Mouse (Mus musculus) ES-E14 (cell line): ENCODE measurements around the gene Tmem123. TPM values are rescaled to one million over a fixed set of nuclear protein-coding genes. Genes with fewer than 3 reads are reported as not detected.
A peak's percentile ranks its signal among the peaks of the same experiment; 100 is the strongest.

Source experiments
- DNase-seq: peaks from one replicate; pipeline ENCODE4 v3.0.0-alpha.2; 2013; ENCODE audit warnings: low read depth, low spot score
- H3K27ac ChIP-seq: 2 replicates; pipeline ENCODE4 v1.5.1; 2012; ENCODE audit warnings: low read depth, mild to moderate bottlenecking, low read length, moderate library complexity, mixed read lengths; ENCODE audit not compliant: poor library complexity, insufficient read depth, severe bottlenecking
- H3K36me3 ChIP-seq: 2 replicates; pipeline ENCODE4 v1.6.1; 2012; ENCODE audit warnings: mild to moderate bottlenecking, low read length, moderate library complexity, mixed read lengths; ENCODE audit not compliant: control insufficient read depth, poor library complexity, insufficient read depth, severe bottlenecking
- H3K4me1 ChIP-seq, 2 experiments: fragments of 150-350 bp in 1 of 2; sonication (generic) in 1 of 2; 2 replicates each; pipeline ENCODE4 v1.6.1; 2012; ENCODE audit warnings: low read length in 2 of 2, mild to moderate bottlenecking in 1 of 2, mixed read lengths in 1 of 2; ENCODE audit not compliant: control insufficient read depth in 2 of 2, insufficient read depth in 2 of 2, poor library complexity in 1 of 2
- H3K4me3 ChIP-seq, 2 experiments: fragments of 150-350 bp in 1 of 2; sonication (generic) in 1 of 2; 2 replicates each; pipeline ENCODE4 v1.5.1; 2012; ENCODE audit warnings: low read length in 2 of 2, low read depth in 1 of 2, mild to moderate bottlenecking in 1 of 2, mixed read lengths in 1 of 2; ENCODE audit not compliant: insufficient read depth in 1 of 2, poor library complexity in 1 of 2, severe bottlenecking in 1 of 2
- H3K9ac ChIP-seq: 2 replicates; pipeline ENCODE4 v1.6.1; 2012; ENCODE audit warnings: low read depth, mild to moderate bottlenecking, low read length, mixed read lengths; ENCODE audit not compliant: poor library complexity, insufficient read depth, severe bottlenecking
- H3K9me3 ChIP-seq: fragments of 150-350 bp; sonication (generic); 2 replicates; pipeline ENCODE4 v1.6.1; 2012; ENCODE audit warnings: low read depth, mild to moderate bottlenecking, low read length; ENCODE audit not compliant: control insufficient read depth, insufficient read depth
- CHD2 ChIP-seq: IDR thresholded peaks from 2 replicates; pipeline ENCODE4 v1.6.1; 2014; ENCODE audit warnings: mild to moderate bottlenecking, low read depth, low read length, inconsistent platforms
- HCFC1 ChIP-seq: IDR thresholded peaks from 2 replicates; pipeline ENCODE4 v1.6.1; 2012; ENCODE audit warnings: low read length, inconsistent platforms, borderline replicate concordance; ENCODE audit not compliant: insufficient read depth
- MAFK ChIP-seq: IDR thresholded peaks from 2 replicates; pipeline ENCODE4 v1.6.1; 2014; ENCODE audit warnings: mild to moderate bottlenecking, low read depth, low read length, inconsistent platforms; ENCODE audit not compliant: insufficient read depth
- ZC3H11A ChIP-seq: IDR thresholded peaks from 2 replicates; pipeline ENCODE4 v1.6.1; 2012; ENCODE audit warnings: low read depth, mild to moderate bottlenecking, inconsistent platforms, low read length, borderline replicate concordance
- ZNF384 ChIP-seq: IDR thresholded peaks from 2 replicates; pipeline ENCODE4 v1.6.1; 2012; ENCODE audit warnings: low read depth, low read length, inconsistent platforms
- in situ Hi-C, 2 experiments: fragments of 600-800 bp; cut with MboI; formaldehyde crosslinking; loops; one replicate each; pipeline ENCODE4 v1.15.1; 2025; ENCODE audit warnings: low sequenced_read_pairs in 2 of 2, inconsistent platforms in 1 of 2; ENCODE audit not compliant: unreplicated experiment in 2 of 2
- total RNA-seq: library from RNA; depleted of rRNA; stranded (reverse); fragments of 300-350 nt; gene quantifications from 2 replicates; pipeline ENCODE4 v1.2.3, GENCODE M21; 2012; rRNA removed

The Tmem123 gene
- total RNA-seq = 23.6 and 27.5 TPM in 2 replicates

- DNase-seq = peak; percentile 100
- Histone ChIP-seq H3K27ac (peak within 1 kb of the TSS; percentile 26; the same call in 1 of the 2 replicates), H3K4me3 (peak within 1 kb of the TSS; percentile 83 to 99), H3K36me3 (no peaks in the 10 kb centered on the region), H3K9ac (peak within 1 kb of the TSS; percentile 84), H3K4me1 (peaks cover 0 to 12% of the 10 kb centered on the region in 2 experiments; a peak in 2 of 4 replicates), H3K9me3 (no peaks in the 10 kb centered on the region)
- in situ Hi-C loops = no loop called here
- TF ChIP-seq HCFC1 (no peak), ZC3H11A (no peak), ZNF384 (no peak), CHD2 (no peak), MAFK (no peak)
Measured at GRCm38 (mm10) chr9:7763614-7764300, at the start of gene Tmem123. Gene Tmem123, plus strand, starts transcription at chr9:7764041.

GRCm38 (mm10) chr9:7714062-7714907 is 49.6 kb upstream of the Tmem123 start:
- in situ Hi-C loops = loop anchor here (5.0 to 25.0 kb wide), 3 partner anchors 138 to 473 kb away; no protein-coding TSS in a partner anchor
- H3K36me3 ChIP-seq = no peaks in the 10 kb centered on the region
- H3K4me3 ChIP-seq = no peak overlapping the region
- H3K9ac ChIP-seq = no peak overlapping the region
- H3K27ac ChIP-seq = no peak overlapping the region
- 0 out of 4 replicates have a peak, but pooled peaks cover 0 to 2% of the 10 kb centered on the region in 2 experiments for H3K4me1 ChIP-seq
- peak; percentile 52 for DNase-seq
- H3K9me3 ChIP-seq = no peaks in the 10 kb centered on the region
- no peak for TF ChIP-seq MAFK
- TF ChIP-seq ZNF384 = no peak
- TF ChIP-seq ZC3H11A = peak; percentile 87
- TF ChIP-seq CHD2 = no peak

GRCm38 (mm10) chr9:7714908-7715175 is 49.0 kb upstream of the Tmem123 start:
- Histone ChIP-seq H3K9ac (no peak overlapping the region), H3K4me1 (0 out of 4 replicates have a peak, but pooled peaks cover 0 to 2% of the 10 kb centered on the region in 2 experiments), H3K4me3 (no peak overlapping the region), H3K9me3 (no peaks in the 10 kb centered on the region), H3K36me3 (no peaks in the 10 kb centered on the region), H3K27ac (no peak overlapping the region)
- TF ChIP-seq ZC3H11A (no peak), CHD2 (no peak), ZNF384 (no peak), MAFK (no peak), HCFC1 (no peak)
- in situ Hi-C loops = loop anchor here (5.0 to 25.0 kb wide), 3 partner anchors 137 to 472 kb away; no protein-coding TSS in a partner anchor
- DNase-seq = no peak

- no peak overlapping the region for H3K4me3 ChIP-seq
- peaks cover 0 to 8% of the 10 kb centered on the region in 2 experiments; a peak in 2 of 4 replicates for H3K4me1 ChIP-seq
- H3K27ac ChIP-seq = peak overlapping the region; percentile 75; the same call in 1 of the 2 replicates
- H3K36me3 ChIP-seq = no peaks in the 10 kb centered on the region
- in situ Hi-C loops = loop anchor here in 1 of 2 experiments (25.0 kb wide), 1 partner anchor 466 kb away; no protein-coding TSS in a partner anchor
- no peak overlapping the region for H3K9ac ChIP-seq
- DNase-seq = no peak
- no peaks in the 10 kb centered on the region for H3K9me3 ChIP-seq
- TF ChIP-seq CHD2 (no peak), HCFC1 (no peak), MAFK (no peak), ZNF384 (no peak), ZC3H11A (no peak)
Measured at GRCm38 (mm10) chr9:7721543-7721942, 42.3 kb upstream of the Tmem123 start.
